Mouse (Mus musculus): ENCODE results near the gene Gm17428. TPM values are rescaled to one million over a fixed set of nuclear protein-coding genes. Genes with fewer than 3 reads are reported as not detected.
"Not testable (repeated sequence)": the region's sequence is repeated elsewhere in the genome, so short reads cannot be mapped to it uniquely, and the experiment has no call there.

Gene Gm17428
- polyA plus RNA-seq, 1 experiment from 2014 or later: not detected

DNA sequence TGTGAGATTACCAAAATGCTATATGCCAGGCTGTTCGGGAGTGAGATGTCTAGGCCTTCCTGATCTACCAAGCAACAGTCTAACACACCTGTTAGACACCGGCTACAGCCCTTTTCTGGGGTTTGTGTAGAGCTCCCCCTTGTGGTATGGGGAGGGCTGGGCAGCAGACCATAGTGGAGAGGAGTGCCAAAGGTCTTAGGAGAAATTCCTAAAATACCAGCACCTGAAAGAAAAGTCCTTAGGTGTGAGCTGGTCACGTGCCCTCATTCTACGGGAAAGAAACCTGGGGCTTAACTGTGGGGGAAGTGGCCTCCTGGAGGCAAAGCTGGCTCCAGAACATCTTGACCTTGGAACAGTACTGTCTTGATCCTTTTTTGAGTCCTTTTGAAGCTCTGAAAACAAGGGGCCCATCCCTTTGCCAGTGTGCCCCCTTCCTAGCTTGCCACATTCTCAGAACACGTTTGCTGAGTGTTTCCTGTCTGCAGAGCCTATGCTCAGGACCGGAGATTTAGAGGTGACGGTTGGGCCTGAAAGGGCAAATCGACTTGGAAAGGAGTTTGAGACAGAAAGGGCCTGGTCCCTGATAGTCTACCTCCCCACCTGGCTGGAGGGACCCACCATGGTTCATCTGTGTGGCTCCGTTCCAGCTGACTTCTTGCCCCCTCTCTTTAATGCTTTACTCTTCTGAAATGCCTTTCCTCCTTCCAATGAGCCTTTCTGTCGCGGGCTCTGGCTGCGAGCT is 37.1 kb upstream of the Gm17428 start:
- TF ChIP-seq CTCF (IDR thresholded peaks at IDR 0.05): no peak
- H3K27me3 ChIP-seq: peaks cover 14% of the 10 kb centered on the region
- ChIA-PET CTCF (interaction anchor here (0.7 to 2.4 kb wide), 15 partner anchors 9 to 96 kb away, joined by 3 to 9 read pairs (median 4); no protein-coding TSS in a partner anchor), POLR2A (no interaction called here)
- DNase-seq (ENCODE audit: low read depth, low spot score) (no peak), ATAC-seq (peak; percentile 59)
- in situ Hi-C loops (cut with MboI; ENCODE audit: low pct_unique_long_range_greater_than_20kb): loop anchor here (5.0 kb wide), 2 partner anchors 37 to 97 kb away; no protein-coding TSS in a partner anchor

DNA sequence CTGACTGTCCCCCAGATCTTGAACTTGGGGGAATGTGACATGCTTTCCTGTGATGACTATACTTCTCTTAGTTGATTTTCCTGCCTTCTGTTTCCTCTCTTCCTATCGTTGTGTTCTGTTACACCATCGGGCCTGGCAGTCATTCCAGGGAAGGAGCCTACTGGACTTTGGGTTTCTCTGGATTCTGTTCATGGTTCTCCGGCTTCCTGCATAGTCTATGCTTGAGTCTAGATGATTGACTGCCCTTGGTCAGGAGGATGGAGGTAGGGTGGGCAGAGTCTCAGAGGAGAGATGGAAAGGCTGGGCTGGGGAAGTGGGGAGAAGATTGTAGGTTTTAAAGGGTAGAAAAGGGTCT is 36.6 kb upstream of the Gm17428 start:
- H3K27me3 ChIP-seq: peaks cover 9% of the 10 kb centered on the region
- in situ Hi-C loops (cut with MboI; ENCODE audit: low pct_unique_long_range_greater_than_20kb): no loop called here
- TF ChIP-seq CTCF (IDR thresholded peaks at IDR 0.05): no peak
- DNase-seq (ENCODE audit: low read depth, low spot score): no peak
- POLR2A ChIA-PET: no interaction called here
- ATAC-seq: no peak
- CTCF ChIA-PET: interaction anchor here (0.7 to 2.4 kb wide), 14 partner anchors 10 to 96 kb away, joined by 3 to 9 read pairs (median 4); no protein-coding TSS in a partner anchor

- ChIA-PET POLR2A (no interaction called here), CTCF (interaction anchor here (1.7 to 2.4 kb wide), 2 partner anchors 11 to 41 kb away, joined by 6 to 9 read pairs; no protein-coding TSS in a partner anchor)
- no peak for TF ChIP-seq CTCF (IDR thresholded peaks at IDR 0.05)
- ATAC-seq: no peak
- no peak for DNase-seq (ENCODE audit: low read depth, low spot score)
- in situ Hi-C loops (cut with MboI; ENCODE audit: low pct_unique_long_range_greater_than_20kb): no loop called here
- H3K27me3 ChIP-seq: no peaks in the 10 kb centered on the region
Observed at GRCm38 (mm10) chr14:54941024-54941978, 35.4 kb upstream of the Gm17428 start.

- in situ Hi-C loops (cut with MboI; ENCODE audit: low pct_unique_long_range_greater_than_20kb): no loop called here
- no peaks in the 10 kb centered on the region for H3K27me3 ChIP-seq
- ATAC-seq (no peak), DNase-seq (ENCODE audit: low read depth, low spot score) (no peak)
- POLR2A ChIA-PET: no interaction called here
- CTCF ChIA-PET: no interaction called here
- no peak for TF ChIP-seq CTCF (IDR thresholded peaks at IDR 0.05)
Observed at GRCm38 (mm10) chr14:54942479-54942878, 34.3 kb upstream of the Gm17428 start.

- ChIA-PET POLR2A (no interaction called here), CTCF (no interaction called here)
- no peak for DNase-seq (ENCODE audit: low read depth, low spot score)
- TF ChIP-seq CTCF (IDR thresholded peaks at IDR 0.05): no peak
- in situ Hi-C loops (cut with MboI; ENCODE audit: low pct_unique_long_range_greater_than_20kb): no loop called here
- no peak for ATAC-seq
- no peaks in the 10 kb centered on the region for H3K27me3 ChIP-seq
Observed at GRCm38 (mm10) chr14:54943971-54944370, 32.8 kb upstream of the Gm17428 start.

GRCm38 (mm10) chr14:54944939-54945338 is 31.8 kb upstream of the Gm17428 start:
- no peak for ATAC-seq
- in situ Hi-C loops (cut with MboI; ENCODE audit: low pct_unique_long_range_greater_than_20kb): no loop called here
- no peaks in the 10 kb centered on the region for H3K27me3 ChIP-seq
- no peak for DNase-seq (ENCODE audit: low read depth, low spot score)
- TF ChIP-seq CTCF (IDR thresholded peaks at IDR 0.05): no peak
- POLR2A ChIA-PET: no interaction called here
- CTCF ChIA-PET: no interaction called here

GRCm38 (mm10) chr14:54945975-54946704 is 30.6 kb upstream of the Gm17428 start:
- TF ChIP-seq CTCF (IDR thresholded peaks at IDR 0.05): no peak
- ChIA-PET POLR2A (no interaction called here), CTCF (interaction anchor here (0.9 kb wide), 1 partner anchor 13 kb away, joined by 3 read pairs; no protein-coding TSS in a partner anchor)
- no peaks in the 10 kb centered on the region for H3K27me3 ChIP-seq
- ATAC-seq (no peak), DNase-seq (ENCODE audit: low read depth, low spot score) (no peak)
- in situ Hi-C loops (cut with MboI; ENCODE audit: low pct_unique_long_range_greater_than_20kb): no loop called here

DNA sequence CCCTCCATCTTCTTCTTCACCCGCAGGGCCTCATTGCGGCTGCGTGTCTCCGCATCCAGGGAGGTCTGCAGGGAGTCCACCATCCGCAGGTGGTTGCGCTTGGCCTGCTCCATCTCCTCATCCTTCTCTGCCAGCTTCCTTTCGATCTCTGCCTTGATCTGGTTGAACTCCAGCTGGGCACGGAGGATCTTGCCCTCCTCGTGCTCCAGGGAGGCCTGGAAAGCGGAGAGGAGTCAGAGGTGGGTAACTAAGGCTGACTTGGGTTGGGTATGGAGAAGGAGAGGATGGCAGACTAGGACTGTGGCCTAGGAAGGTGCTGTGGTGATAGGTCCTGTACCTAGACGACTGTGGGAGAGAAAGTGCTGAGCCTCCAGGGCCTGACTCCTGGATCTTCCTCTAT is 29.7 kb upstream of the Gm17428 start:
- POLR2A ChIA-PET, CTCF ChIA-PET: not testable (repeated sequence)

DNA sequence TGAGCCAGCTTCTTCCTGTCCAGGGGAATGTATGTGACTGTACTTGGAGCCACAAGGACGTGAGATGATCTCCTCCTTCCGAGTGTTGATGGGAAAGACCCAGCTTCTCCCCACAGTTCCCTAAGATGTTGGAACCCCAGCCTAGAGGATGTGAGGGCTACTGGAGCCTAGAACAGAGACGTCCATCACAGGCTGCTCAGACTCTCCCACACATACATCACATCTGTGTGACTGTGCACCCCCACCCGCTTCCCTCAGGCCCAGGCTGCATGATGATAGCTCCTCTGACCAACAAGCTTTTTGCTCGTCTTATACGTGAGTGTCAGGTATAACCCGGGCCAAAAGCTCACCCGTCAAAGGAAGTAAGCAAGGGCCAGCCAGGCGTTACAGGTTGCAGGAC is 28.0 kb upstream of the Gm17428 start:
- no peak for DNase-seq (ENCODE audit: low read depth, low spot score)
- POLR2A ChIA-PET: no interaction called here
- no peak for TF ChIP-seq CTCF (IDR thresholded peaks at IDR 0.05)
- no peak for ATAC-seq
- peaks cover 12% of the 10 kb centered on the region for H3K27me3 ChIP-seq
- CTCF ChIA-PET: interaction anchor here (0.7 to 2.0 kb wide), 3 partner anchors 23 to 99 kb away, joined by 3 to 6 read pairs (median 3); no protein-coding TSS in a partner anchor
- in situ Hi-C loops (cut with MboI; ENCODE audit: low pct_unique_long_range_greater_than_20kb): no loop called here

More for the DNA sequence above, 29.7 kb upstream of the Gm17428 start:
- ATAC-seq; H3K27me3 ChIP-seq; DNase-seq (ENCODE audit: low read depth, low spot score); in situ Hi-C loops (cut with MboI; ENCODE audit: low pct_unique_long_range_greater_than_20kb): not testable (repeated sequence)

GRCm38 (mm10) chr14:54950493-54950892 is 26.2 kb upstream of the Gm17428 start:
- ChIA-PET CTCF (interaction anchor here (1.4 kb wide), 1 partner anchor 11 kb away, joined by 5 read pairs; no protein-coding TSS in a partner anchor), POLR2A (no interaction called here)
- DNase-seq (ENCODE audit: low read depth, low spot score): no peak
- in situ Hi-C loops (cut with MboI; ENCODE audit: low pct_unique_long_range_greater_than_20kb): no loop called here
- ATAC-seq: no peak
- H3K27me3 ChIP-seq: peaks cover 12% of the 10 kb centered on the region
- no peak for TF ChIP-seq CTCF (IDR thresholded peaks at IDR 0.05)

Data from Patski (cell line).